ENCODE assay signal across 8 mouse cellular contexts in the genomic region with DNA sequence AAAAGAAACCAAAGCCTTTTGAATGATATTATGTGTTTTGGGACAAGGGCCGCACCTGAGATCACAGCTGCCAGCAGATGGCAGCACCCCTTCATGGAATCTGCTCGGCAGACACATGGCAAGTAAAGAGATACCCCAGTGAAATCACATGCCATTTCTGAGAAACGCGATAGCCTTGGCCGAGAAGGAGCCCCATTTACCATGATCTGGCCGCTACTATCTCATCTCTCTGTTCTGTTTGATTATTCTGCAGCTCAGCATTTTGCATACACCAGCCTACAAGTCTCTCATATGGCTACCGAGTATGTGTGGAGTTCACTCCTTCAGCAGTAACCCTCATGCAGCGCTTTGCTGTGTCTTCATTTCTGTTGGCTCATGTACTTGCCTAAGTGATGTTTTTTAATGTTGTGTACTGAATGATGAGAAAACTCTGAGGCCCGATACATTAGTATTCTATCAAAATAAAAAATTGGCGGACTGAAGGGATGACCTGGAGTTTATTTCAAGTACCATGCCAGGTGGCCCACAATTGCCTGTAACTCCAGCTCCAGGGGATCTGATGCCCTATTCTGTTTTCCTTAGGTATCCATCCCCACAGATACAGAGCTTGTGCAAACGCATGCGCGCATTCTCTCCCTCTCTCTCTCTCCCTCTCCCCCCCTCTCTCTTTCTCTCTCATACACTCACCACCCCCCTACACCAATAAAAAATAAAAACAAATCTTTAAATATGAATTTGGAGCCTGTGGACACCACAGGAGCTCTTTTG.
DNase-seq lines count a peak whose midpoint lies in the region; ATAC-seq and TF ChIP-seq lines count a peak whose summit lies in the region.

No protein-coding gene starts in this region.

- H3K27me3 ChIP-seq in intestine, embryonic 16.5 days (replicated peaks; ENCODE audit: control insufficient read depth, insufficient read depth, low read length) = no peaks in the 10 kb centered on the region
- H3K27me3 ChIP-seq in midbrain, embryonic 14.5 days (ENCODE audit: control insufficient read depth, insufficient read depth, low read length) = no peaks in the 10 kb centered on the region

- ATAC-seq in intestine, embryonic 16.5 days = peak; percentile 67
- ATAC-seq in midbrain, embryonic 14.5 days (ENCODE audit: low FRiP score, low TSS enrichment) = peak; percentile 89
- ATAC-seq in erythroblast, adult 5-6 weeks (replicated peaks; ENCODE audit: low FRiP score, poor library complexity, severe bottlenecking) = no peak

- H3K4me1 ChIP-seq in cortical plate, adult 2 months (ENCODE audit: control insufficient read depth, insufficient read depth, low read length) = no peaks in the 10 kb centered on the region; the same call in 1 of the 2 replicates
- H3K4me1 ChIP-seq in intestine, embryonic 16.5 days (ENCODE audit: control insufficient read depth, insufficient read depth, low read length) = no peaks in the 10 kb centered on the region
- H3K4me1 ChIP-seq in midbrain, embryonic 14.5 days (ENCODE audit: control insufficient read depth, insufficient read depth, low read length) = no peaks in the 10 kb centered on the region

- H3K36me3 ChIP-seq in intestine, embryonic 16.5 days (ENCODE audit: control insufficient read depth, insufficient read depth, low read length) = no peaks in the 10 kb centered on the region
- H3K36me3 ChIP-seq in midbrain, embryonic 14.5 days (ENCODE audit: control insufficient read depth, insufficient read depth, low read length) = no peaks in the 10 kb centered on the region

- intact Hi-C loops in gastrocnemius, postnatal 14 days (cut with DNase I; ENCODE audit: low total_unique reads) = loop anchor here (5.0 to 10.0 kb wide), 2 partner anchors 938 to 1075 kb away; no protein-coding TSS in a partner anchor
- intact Hi-C loops in left cerebral cortex, postnatal 14 days (cut with DNase I) = loop anchor here (2.0 to 10.0 kb wide), 3 partner anchors 518 to 847 kb away; no protein-coding TSS in a partner anchor

- H3K9me3 ChIP-seq in intestine, embryonic 16.5 days (ENCODE audit: control insufficient read depth, low read length) = 0 out of 2 replicates have a peak, but pooled peaks cover 3% of the 10 kb centered on the region
- H3K9me3 ChIP-seq in midbrain, embryonic 14.5 days (ENCODE audit: control insufficient read depth, low read length) = 0 out of 2 replicates have a peak, but pooled peaks cover 15% of the 10 kb centered on the region

- TF ChIP-seq POLR2A in cortical plate, adult 2 months (IDR thresholded peaks at IDR 0.05; ENCODE audit: extremely low read depth, insufficient read depth, low read length) = no peak

- H3K4me2 ChIP-seq in intestine, embryonic 16.5 days (ENCODE audit: low read depth, low read length) = no peak overlapping the region
- H3K4me2 ChIP-seq in midbrain, embryonic 14.5 days (ENCODE audit: low read length) = peak overlapping the region; percentile 43

- no peak overlapping the region for H3K4me3 ChIP-seq in cortical plate, adult 2 months (ENCODE audit: insufficient read depth, low read length)
- H3K4me3 ChIP-seq in intestine, embryonic 16.5 days (ENCODE audit: low read length) = no peak overlapping the region
- no peak overlapping the region for H3K4me3 ChIP-seq in midbrain, embryonic 14.5 days (replicated peaks; ENCODE audit: low read depth, low read length)

- no peak overlapping the region for H3K27ac ChIP-seq in cortical plate, adult 2 months (ENCODE audit: insufficient read depth, low read length)
- no peak overlapping the region for H3K27ac ChIP-seq in intestine, embryonic 16.5 days (ENCODE audit: low read length)
- H3K27ac ChIP-seq in midbrain, embryonic 14.5 days (replicated peaks; ENCODE audit: low read depth, low read length) = no peak overlapping the region

- peak; percentile 70 to 71 for DNase-seq in adrenal gland, adult 18-20 months (ENCODE audit: low spot score in 2 of 2)
- DNase-seq in gastrocnemius, postnatal 14 days = peak; percentile 71
- DNase-seq in left cerebral cortex, postnatal 14 days (ENCODE audit: low spot score in 2 of 2) = peak; percentile 86 to 89
- peak; percentile 93 for DNase-seq in midbrain, embryonic 14.5 days
- peak; percentile 42 for DNase-seq in spleen, adult 12 weeks (ENCODE audit: low spot score)

- TF ChIP-seq CTCF in cortical plate, adult 2 months (IDR thresholded peaks at IDR 0.05; ENCODE audit: extremely low read depth, insufficient read depth, low read length) = peak; percentile 87

- WGBS in intestine, embryonic 16.5 days = 43% methylated on average over 13 of the region's 13 CpGs
- WGBS in midbrain, embryonic 14.5 days = 39% methylated on average over 13 of the region's 13 CpGs

- no peak overlapping the region for H3K9ac ChIP-seq in intestine, embryonic 16.5 days (ENCODE audit: low read depth, low read length)
- H3K9ac ChIP-seq in midbrain, embryonic 14.5 days (replicated peaks; ENCODE audit: low read length) = no peak overlapping the region

Comparison
In these comparisons a context has a peak if more than half of its experiments do, and no peak if none do; other contexts are left out.
1. DNase-seq: peak in every context shown above with its lines; median percentile 93 in midbrain, embryonic 14.5 days; 88 in left cerebral cortex, postnatal 14 days; 71 in gastrocnemius, postnatal 14 days; 70 in adrenal gland, adult 18-20 months; 42 in spleen, adult 12 weeks.